Mouse (Mus musculus): Measurements from ENCODE around the gene Cd164l2.

Gene Cd164l2

GRCm38 (mm10) chr4:133257230-133257629 is 45.3 kb downstream of the Cd164l2 start:
- DNase-seq (ENCODE audit: low read depth) = no peak

- DNase-seq (ENCODE audit: low read depth) = no peak
Measured at GRCm38 (mm10) chr4:133257798-133258408, 46.0 kb downstream of the Cd164l2 start.

- peak; percentile 52 for DNase-seq (ENCODE audit: low read depth)
Measured at GRCm38 (mm10) chr4:133261641-133262374, 49.9 kb downstream of the Cd164l2 start.

GRCm38 (mm10) chr4:133262375-133262765 is 50.4 kb downstream of the Cd164l2 start:
- DNase-seq (ENCODE audit: low read depth) = no peak

- peak; percentile 66 for DNase-seq (ENCODE audit: low read depth)
Measured at GRCm38 (mm10) chr4:133262882-133263281, 51.0 kb downstream of the Cd164l2 start, which contains the start of gene Sytl1. Sytl1 (minus strand) TSS chr4:133263113.

- peak; percentile 69 for DNase-seq (ENCODE audit: low read depth)
Measured at GRCm38 (mm10) chr4:133263756-133264155, 51.8 kb downstream of the Cd164l2 start.

- DNase-seq (ENCODE audit: low read depth) = peak; percentile 53
Measured at GRCm38 (mm10) chr4:133264559-133264958, 52.6 kb downstream of the Cd164l2 start.

GRCm38 (mm10) chr4:133265297-133265696 is 53.4 kb downstream of the Cd164l2 start:
- DNase-seq (ENCODE audit: low read depth) = no peak

GRCm38 (mm10) chr4:133265759-133266158 is 53.8 kb downstream of the Cd164l2 start:
- no peak for DNase-seq (ENCODE audit: low read depth)

- DNase-seq (ENCODE audit: low read depth) = no peak
Measured at GRCm38 (mm10) chr4:133266248-133266880, 54.4 kb downstream of the Cd164l2 start.

- DNase-seq (ENCODE audit: low read depth) = no peak
Measured at GRCm38 (mm10) chr4:133268931-133269330, 57.0 kb downstream of the Cd164l2 start.

- DNase-seq (ENCODE audit: low read depth) = no peak
Measured at GRCm38 (mm10) chr4:133269596-133269995, 57.7 kb downstream of the Cd164l2 start.

GRCm38 (mm10) chr4:133270929-133271328 is 59.0 kb downstream of the Cd164l2 start:
- no peak for DNase-seq (ENCODE audit: low read depth)

Measured in induced T-regulatory cell, adult 2 months (primary cell).